9 mouse cellular contexts compared by ENCODE assay signal in genomic region chr15:102406196-102406911, GRCm38 (mm10). TPM values are rescaled to one million over a fixed set of nuclear protein-coding genes. Genes with fewer than 3 reads are reported as not detected.
DNase-seq lines count a peak whose midpoint lies in the region; ATAC-seq lines count a peak whose summit lies in the region.
"Had no signal": no experiment of that assay in that cellular context is flagged by ENCODE, and none has a peak within 500 bp of the region (broad histone marks: within the 10 kb centered on the region; RNA-seq: fewer than 3 reads in every experiment).

No protein-coding gene starts in this region.

- under 1% methylated on average over 48 of the region's 69 CpGs for WGBS in forebrain, embryonic 15.5 days

- peaks cover 47% of the 10 kb centered on the region for H3K4me1 ChIP-seq in forebrain, embryonic 15.5 days

- no peaks in the 10 kb centered on the region for H3K9me3 ChIP-seq in forebrain, embryonic 15.5 days

- H3K27me3 ChIP-seq in forebrain, embryonic 15.5 days, result no peaks in the 10 kb centered on the region

- H3K36me3 ChIP-seq in forebrain, embryonic 15.5 days, result peaks cover 27% of the 10 kb centered on the region

- peak; percentile 90 for DNase-seq in MN1 (ENCODE audit: low spot score)
- DNase-seq in cerebellum, adult 18-20 months, result peak; percentile 60 to 75
- DNase-seq in heart, postnatal 4 days, result peak; percentile 87
- DNase-seq in layer of hippocampus, postnatal 14 days (ENCODE audit: low spot score in 2 of 2), result peak; percentile 49 to 69
- DNase-seq in lung, postnatal 14 days, result peak; percentile 83
- peak; percentile 73 for DNase-seq in right cerebral cortex, postnatal 14 days
- peak; percentile 78 for DNase-seq in urinary bladder, postnatal 25 days (ENCODE audit: low spot score)

- no peak for ATAC-seq in forebrain, embryonic 15.5 days (replicated peaks)

- peak overlapping the region; percentile 89 for H3K4me3 ChIP-seq in forebrain, embryonic 15.5 days

- peak overlapping the region; percentile 81 for H3K9ac ChIP-seq in forebrain, embryonic 15.5 days (replicated peaks)

- peak overlapping the region; percentile 89 for H3K27ac ChIP-seq in forebrain, embryonic 15.5 days (replicated peaks)

- H3K4me2 ChIP-seq in forebrain, embryonic 15.5 days (replicated peaks), result peak overlapping the region; percentile 51

RNA-seq across cellular contexts. Expression of gene Sp1, which starts 0.4 kb away (rescaled TPM):
- 5.4 and 5.6 TPM in 2 replicates for polyA plus RNA-seq in forebrain, embryonic 15.5 days (2015; fragmentation: Nextera tagmentation; extraction: Ambion mirVana)
- 10 to 100 TPM; 55.5 to 74.3 TPM for total RNA-seq in heart, postnatal 4 days (2021)
- total RNA-seq in layer of hippocampus, postnatal 14 days (2021), result 10 to 100 TPM; 22.9 to 28.3 TPM

RNA-seq across cellular contexts. Expression of gene Amhr2, which starts 38.8 kb away (rescaled TPM):
- 0.15 and 0.83 TPM in 2 replicates for polyA plus RNA-seq in forebrain, embryonic 15.5 days (2015; fragmentation: Nextera tagmentation; extraction: Ambion mirVana)
- total RNA-seq in heart, postnatal 4 days (2021), result 1 to 10 TPM in 1 of 2 experiments, under 1 TPM in 1; 0.77 to 1.6 TPM
- under 1 TPM; 0.52 to 0.71 TPM for total RNA-seq in layer of hippocampus, postnatal 14 days (2021)

RNA-seq across cellular contexts. Expression of gene Sp7, which starts 39.4 kb away (rescaled TPM):
- polyA plus RNA-seq in forebrain, embryonic 15.5 days (2015; fragmentation: Nextera tagmentation; extraction: Ambion mirVana), result 0.36 and 0.40 TPM in 2 replicates
- total RNA-seq in heart, postnatal 4 days (2021), result not detected
- total RNA-seq in layer of hippocampus, postnatal 14 days (2021), result under 1 TPM; 0.69 to 0.90 TPM
- total RNA-seq: neutrophil, adult 5-6 weeks had no signal

RNA-seq across cellular contexts. Expression of gene Prr13, which starts 52.5 kb away (rescaled TPM):
- polyA plus RNA-seq in forebrain, embryonic 15.5 days (2015; fragmentation: Nextera tagmentation; extraction: Ambion mirVana), result 85.8 and 89.1 TPM in 2 replicates
- 10 to 100 TPM; 26.4 to 28.0 TPM for total RNA-seq in heart, postnatal 4 days (2021)
- 10 to 100 TPM; 23.1 to 25.0 TPM for total RNA-seq in layer of hippocampus, postnatal 14 days (2021)

RNA-seq across cellular contexts. Expression of gene Aaas, which starts 55.8 kb away (rescaled TPM):
- polyA plus RNA-seq in forebrain, embryonic 15.5 days (2015; fragmentation: Nextera tagmentation; extraction: Ambion mirVana), result 42.6 and 44.9 TPM in 2 replicates
- 10 to 100 TPM; 29.2 to 30.0 TPM for total RNA-seq in heart, postnatal 4 days (2021)
- total RNA-seq in layer of hippocampus, postnatal 14 days (2021), result 10 to 100 TPM; 25.5 to 27.7 TPM
